Mouse (Mus musculus): ENCODE measurements around the gene Ntn3. TPM values are rescaled to one million over a fixed set of nuclear protein-coding genes. Genes with fewer than 3 reads are reported as not detected.

Gene Ntn3
- under 1 TPM; 0.67 to 0.72 TPM for total RNA-seq (2021)
- long read RNA-seq, experiment 1: 0 reads
- long read RNA-seq, experiment 2, full-length matches to known transcripts: 1 of 1 reads
- long read RNA-seq, experiment 2, partial matches to known transcripts: 0 of 1 reads
- long read RNA-seq, experiment 2, other reads (novel, unspliced or antisense): 0 of 1 reads

GRCm38 (mm10) chr17:24209043-24209915 is at the start of gene Ntn3:
Gene Ntn3 (minus strand): TSS chr17:24209531.
- peak; percentile 60 to 66 for DNase-seq

GRCm38 (mm10) chr17:24258981-24259380 is 49.6 kb upstream of the Ntn3 start:
- DNase-seq: no peak

- no peak for DNase-seq
These were observed 43.0 kb upstream of the Ntn3 start for GRCm38 (mm10) chr17:24252329-24252728.

GRCm38 (mm10) chr17:24251320-24252069 is 42.2 kb upstream of the Ntn3 start, which contains the start of gene Ccnf:
Gene Ccnf (minus strand): TSS chr17:24251484.
- DNase-seq: peak; percentile 97 to 98

- no peak for DNase-seq
These were observed 41.6 kb upstream of the Ntn3 start for GRCm38 (mm10) chr17:24250988-24251319.

- no peak for DNase-seq
These were observed 39.3 kb upstream of the Ntn3 start for GRCm38 (mm10) chr17:24248641-24249040.

- DNase-seq: no peak
These were observed 34.7 kb upstream of the Ntn3 start for GRCm38 (mm10) chr17:24244061-24244460.

- DNase-seq: peak in 1 of 2 experiments; percentile 28
These were observed 34.1 kb upstream of the Ntn3 start for GRCm38 (mm10) chr17:24243311-24243969.

GRCm38 (mm10) chr17:24236921-24237320 is 27.6 kb upstream of the Ntn3 start:
- DNase-seq: peak; percentile 34 to 66

GRCm38 (mm10) chr17:24236479-24236878 is 27.1 kb upstream of the Ntn3 start:
- no peak for DNase-seq

- no peak for DNase-seq
These were observed 18.6 kb upstream of the Ntn3 start for GRCm38 (mm10) chr17:24227941-24228340.

GRCm38 (mm10) chr17:24226721-24227120 is 17.4 kb upstream of the Ntn3 start:
- DNase-seq: no peak

- no peak for DNase-seq
These were observed 16.5 kb upstream of the Ntn3 start for GRCm38 (mm10) chr17:24225851-24226250.

- no peak for DNase-seq
These were observed 15.4 kb upstream of the Ntn3 start for GRCm38 (mm10) chr17:24224741-24225140.

- no peak for DNase-seq
These were observed 14.2 kb upstream of the Ntn3 start for GRCm38 (mm10) chr17:24223513-24223912.

GRCm38 (mm10) chr17:24222653-24223052 is 13.3 kb upstream of the Ntn3 start:
- DNase-seq: no peak

- peak; percentile 97 to 99 for DNase-seq
These were observed 11.4 kb upstream of the Ntn3 start, which contains the start of gene Tedc2 for GRCm38 (mm10) chr17:24220435-24221411. Gene Tedc2 (minus strand): TSS chr17:24220851.

GRCm38 (mm10) chr17:24216836-24217235 is 7.5 kb upstream of the Ntn3 start:
- DNase-seq: no peak

GRCm38 (mm10) chr17:24213186-24213585 is 3.9 kb upstream of the Ntn3 start:
- no peak for DNase-seq

- DNase-seq: no peak
These were observed 3.2 kb upstream of the Ntn3 start for GRCm38 (mm10) chr17:24212441-24213018.

All from heart, adult 18-20 months (tissue).